Mouse (Mus musculus): ENCODE data around the gene Nfkbiz. TPM values are rescaled to one million over a fixed set of nuclear protein-coding genes. Genes with fewer than 3 reads are reported as not detected.

Gene Nfkbiz
- total and polyA plus RNA-seq, 3 experiments, result 1.3 to 2.4 TPM; not detected in 1

DNA sequence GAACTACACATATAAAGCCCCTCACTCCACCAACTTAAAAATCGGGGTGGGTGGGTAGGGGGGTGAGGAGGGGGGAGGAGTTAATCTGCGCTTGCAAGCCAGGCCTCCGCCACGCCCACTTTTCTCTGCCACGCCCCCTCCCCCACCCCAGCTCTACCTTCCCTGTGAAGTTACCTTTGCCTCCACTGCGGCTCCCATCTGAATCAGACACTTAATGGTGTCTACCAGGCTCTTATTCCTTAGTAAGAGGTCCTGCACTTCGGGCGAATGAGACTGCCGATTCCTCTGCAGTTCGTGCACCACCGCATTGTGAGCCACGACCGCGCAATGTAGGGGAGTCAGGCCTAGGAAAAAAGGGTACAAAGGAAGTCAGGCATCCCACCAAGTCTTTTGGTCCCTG, 23.2 kb downstream of the Nfkbiz start:
- no peaks in the 10 kb centered on the region for H3K27me3 ChIP-seq (ENCODE audit: control insufficient read depth in 1 of 2, insufficient read depth in 2 of 2, low read length in 2 of 2)
- peaks cover 6 to 17% of the 10 kb centered on the region in 2 experiments; a peak in 3 of 4 replicates for H3K36me3 ChIP-seq (ENCODE audit: control insufficient read depth in 1 of 2, insufficient read depth in 2 of 2, low read length in 2 of 2)
- TF ChIP-seq ZC3H11A (IDR thresholded peaks at IDR 0.05; ENCODE audit: low read depth, low read length) (no peak), ETS1 (IDR thresholded peaks at IDR 0.05; ENCODE audit: low read depth, low read length) (no peak), RAD21 (IDR thresholded peaks at IDR 0.05; ENCODE audit: low read depth, low read length) (no peak), MXI1 (IDR thresholded peaks at IDR 0.05; ENCODE audit: low read depth, low read length) (no peak), TBP (IDR thresholded peaks at IDR 0.05; ENCODE audit: low read depth, low read length) (no peak), ELF1 (IDR thresholded peaks at IDR 0.05; ENCODE audit: low read depth, low read length) (no peak), MYB (IDR thresholded peaks at IDR 0.05; ENCODE audit: low read depth, low read length) (no peak), EP300 (IDR thresholded peaks at IDR 0.05; ENCODE audit: low read depth in 1 of 2, low read length in 2 of 2) (no peak), POLR2AphosphoS2 (IDR thresholded peaks at IDR 0.05; ENCODE audit: low read length) (no peak), RCOR1 (IDR thresholded peaks at IDR 0.05; ENCODE audit: low read depth, low read length) (no peak), GABPA (IDR thresholded peaks at IDR 0.05; ENCODE audit: low read depth, low read length) (no peak), CTCF (IDR thresholded peaks at IDR 0.05 in 2 of 3, conservative IDR thresholded peaks at IDR 0.05 in 1 of 3; ENCODE audit: control insufficient read depth in 1 of 3, insufficient read depth in 1 of 3, low read depth in 2 of 3, low read length in 3 of 3, poor library complexity in 1 of 3, severe bottlenecking in 1 of 3) (no peak), TAL1 (IDR thresholded peaks at IDR 0.05; ENCODE audit: low read length) (no peak), NELFE (IDR thresholded peaks at IDR 0.05; ENCODE audit: low read depth, low read length) (no peak), CHD2 (IDR thresholded peaks at IDR 0.05; ENCODE audit: low read length) (no peak), SIN3A (IDR thresholded peaks at IDR 0.05; ENCODE audit: low read length) (no peak), BHLHE40 (IDR thresholded peaks at IDR 0.05; ENCODE audit: borderline replicate concordance, low read depth, low read length) (no peak), POLR2A (IDR thresholded peaks at IDR 0.05; ENCODE audit: control insufficient read depth in 1 of 2, insufficient read depth in 1 of 2, low read depth in 1 of 2, low read length in 2 of 2, poor library complexity in 1 of 2) (no peak), POLR2AphosphoS5 (IDR thresholded peaks at IDR 0.05; ENCODE audit: borderline replicate concordance, low read depth, low read length) (no peak)
- no peaks in the 10 kb centered on the region; the same call in 1 of the 2 replicates for H3K79me2 ChIP-seq (ENCODE audit: control insufficient read depth, insufficient read depth, low read length, poor library complexity)
- no peak overlapping the region for H3K27ac ChIP-seq (ENCODE audit: control insufficient read depth, low read depth, low read length)
- no peak overlapping the region for H3K9ac ChIP-seq (ENCODE audit: control insufficient read depth, low read depth, low read length, poor library complexity, severe bottlenecking)
- H3K4me3 ChIP-seq (ENCODE audit: control insufficient read depth in 1 of 2, insufficient read depth in 1 of 2, low read depth in 2 of 2, low read length in 2 of 2), result no peak overlapping the region
- no peak for DNase-seq (ENCODE audit: low read depth, low spot score)
- peaks cover 5% of the 10 kb centered on the region in 2 experiments for H3K4me1 ChIP-seq (ENCODE audit: control insufficient read depth in 1 of 2, insufficient read depth in 2 of 2, low read length in 2 of 2)
- H3K9me3 ChIP-seq (replicated peaks; ENCODE audit: insufficient read depth, low read length), result no peaks in the 10 kb centered on the region

DNA sequence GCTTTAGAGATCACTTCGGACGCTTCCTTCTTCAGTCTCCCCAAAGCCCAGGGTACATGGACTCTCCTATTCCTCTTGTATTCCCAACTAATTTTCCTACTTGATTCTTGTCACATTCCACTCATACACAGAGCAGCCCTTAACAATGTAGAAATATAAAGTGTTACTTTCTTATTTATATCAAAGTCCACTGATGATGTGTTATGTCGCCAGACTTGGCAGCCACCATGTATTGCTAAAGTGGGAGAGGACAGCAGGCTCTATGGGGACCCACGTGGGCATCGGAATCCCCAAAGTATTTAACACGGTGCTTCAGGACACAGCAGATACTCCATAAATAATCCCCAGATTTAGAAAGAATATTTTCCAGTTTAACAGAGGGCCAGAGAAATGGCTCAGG, 24.0 kb downstream of the Nfkbiz start:
- no peaks in the 10 kb centered on the region for H3K27me3 ChIP-seq (ENCODE audit: control insufficient read depth in 1 of 2, insufficient read depth in 2 of 2, low read length in 2 of 2)
- no peak for DNase-seq (ENCODE audit: low read depth, low spot score)
- no peak overlapping the region for H3K4me3 ChIP-seq (ENCODE audit: control insufficient read depth in 1 of 2, insufficient read depth in 1 of 2, low read depth in 2 of 2, low read length in 2 of 2)
- H3K27ac ChIP-seq (ENCODE audit: control insufficient read depth, low read depth, low read length), result no peak overlapping the region
- TF ChIP-seq CHD1 (IDR thresholded peaks at IDR 0.05; ENCODE audit: low read depth, low read length) (no peak), USF2 (IDR thresholded peaks at IDR 0.05; ENCODE audit: borderline replicate concordance in 1 of 2, insufficient read depth in 1 of 2, low read depth in 1 of 2, low read length in 2 of 2) (no peak), ZC3H11A (IDR thresholded peaks at IDR 0.05; ENCODE audit: low read depth, low read length) (no peak), POLR2AphosphoS5 (IDR thresholded peaks at IDR 0.05; ENCODE audit: borderline replicate concordance, low read depth, low read length) (no peak), SIN3A (IDR thresholded peaks at IDR 0.05; ENCODE audit: low read length) (no peak), POLR2AphosphoS2 (IDR thresholded peaks at IDR 0.05; ENCODE audit: low read length) (no peak), MEF2A (IDR thresholded peaks at IDR 0.05; ENCODE audit: extremely low read depth, insufficient replicate concordance, low read depth, low read length, poor library complexity, severe bottlenecking) (no peak), TCF12 (IDR thresholded peaks at IDR 0.05; ENCODE audit: low read depth, low read length) (no peak), UBTF (IDR thresholded peaks at IDR 0.05; ENCODE audit: borderline replicate concordance, insufficient read depth, low read depth, low read length) (no peak), NRF1 (IDR thresholded peaks at IDR 0.05; ENCODE audit: insufficient read depth, low read depth, low read length, poor library complexity, severe bottlenecking) (no peak), ZKSCAN1 (IDR thresholded peaks at IDR 0.05; ENCODE audit: low read depth, low read length) (no peak), E2F4 (IDR thresholded peaks at IDR 0.05; ENCODE audit: borderline replicate concordance, low read depth, low read length) (no peak), MYC (IDR thresholded peaks at IDR 0.05; ENCODE audit: low read depth, low read length) (no peak), RAD21 (IDR thresholded peaks at IDR 0.05; ENCODE audit: low read depth, low read length) (no peak), MYB (IDR thresholded peaks at IDR 0.05; ENCODE audit: low read depth, low read length) (no peak), EP300 (IDR thresholded peaks at IDR 0.05; ENCODE audit: low read depth in 1 of 2, low read length in 2 of 2) (no peak), RCOR1 (IDR thresholded peaks at IDR 0.05; ENCODE audit: low read depth, low read length) (no peak)
- peaks cover 6 to 16% of the 10 kb centered on the region in 2 experiments; a peak in 3 of 4 replicates for H3K36me3 ChIP-seq (ENCODE audit: control insufficient read depth in 1 of 2, insufficient read depth in 2 of 2, low read length in 2 of 2)
- peaks cover 4 to 5% of the 10 kb centered on the region in 2 experiments for H3K4me1 ChIP-seq (ENCODE audit: control insufficient read depth in 1 of 2, insufficient read depth in 2 of 2, low read length in 2 of 2)
- H3K79me2 ChIP-seq (ENCODE audit: control insufficient read depth, insufficient read depth, low read length, poor library complexity), result no peaks in the 10 kb centered on the region
- H3K9me3 ChIP-seq (replicated peaks; ENCODE audit: insufficient read depth, low read length), result no peaks in the 10 kb centered on the region
- no peak overlapping the region for H3K9ac ChIP-seq (ENCODE audit: control insufficient read depth, low read depth, low read length, poor library complexity, severe bottlenecking)
